In the genomic region with DNA sequence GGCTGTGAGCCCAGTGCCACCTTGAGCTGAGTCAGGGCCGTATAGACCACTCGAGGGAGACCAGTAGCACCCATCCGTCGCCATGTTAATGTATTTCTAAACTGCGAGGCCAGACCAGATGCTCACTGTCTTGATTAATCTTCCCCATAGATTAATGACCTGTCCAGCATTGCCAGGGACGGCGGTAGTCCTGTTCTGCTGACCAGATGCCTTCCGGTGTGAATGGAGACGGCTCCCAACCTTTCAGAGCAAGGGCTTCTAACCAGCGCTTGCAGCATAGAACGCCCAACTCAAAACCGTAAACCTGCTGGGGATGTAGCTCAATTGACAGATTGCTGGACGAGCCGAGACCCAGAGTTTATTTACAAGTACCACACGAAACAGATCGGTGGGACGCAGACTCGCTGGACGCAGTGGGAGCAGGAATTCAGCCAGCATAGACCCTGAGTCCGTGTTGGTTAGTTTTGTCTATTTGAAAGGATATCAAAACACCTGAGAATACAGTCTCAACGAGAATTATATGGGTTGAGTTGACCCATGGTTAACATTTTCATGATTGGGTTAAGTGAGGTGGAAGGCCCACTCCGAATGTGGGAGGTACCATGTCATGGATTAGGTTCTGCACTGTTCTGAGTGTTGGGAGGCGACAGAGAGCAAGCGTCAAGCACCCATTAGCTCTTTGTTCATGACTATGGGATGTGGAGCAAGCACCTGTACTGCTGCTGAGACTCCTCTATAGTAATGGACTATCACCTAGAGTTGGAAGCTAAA, we compare ENCODE assay signal across 8 mouse cellular contexts. TPM values are rescaled to one million over a fixed set of nuclear protein-coding genes. Genes with fewer than 3 reads are reported as not detected.
DNase-seq lines count a peak whose midpoint lies in the region; ATAC-seq and TF ChIP-seq lines count a peak whose summit lies in the region.

No protein-coding gene starts in this region.

- peaks cover 20% of the 10 kb centered on the region for H3K36me3 ChIP-seq in heart, adult 2 months (ENCODE audit: control insufficient read depth, insufficient read depth, low read length)
- peaks cover 9% of the 10 kb centered on the region; the same call in 1 of the 2 replicates for H3K36me3 ChIP-seq in liver, adult 2 months (ENCODE audit: control insufficient read depth, insufficient read depth, low read length)
- peaks cover 10% of the 10 kb centered on the region; the same call in 1 of the 2 replicates for H3K36me3 ChIP-seq in stomach, embryonic 16.5 days (ENCODE audit: control insufficient read depth, insufficient read depth, low read length)

- no peaks in the 10 kb centered on the region; the same call in 1 of the 2 replicates for H3K9me3 ChIP-seq in stomach, embryonic 16.5 days (replicated peaks; ENCODE audit: control insufficient read depth, low read length)

- peak; percentile 20 for ATAC-seq in erythroid progenitor cell, adult 5-6 weeks (replicated peaks; ENCODE audit: low FRiP score, poor library complexity, severe bottlenecking)
- ATAC-seq in stomach, embryonic 16.5 days (ENCODE audit: insufficient read depth, low FRiP score): no peak; the same call in 1 of the 2 replicates

- H3K9ac ChIP-seq in heart, adult 2 months (ENCODE audit: low read depth, low read length): peak overlapping the region; percentile 86
- H3K9ac ChIP-seq in liver, adult 2 months (ENCODE audit: low read depth, low read length): peak overlapping the region; percentile 71
- peak overlapping the region; percentile 86 for H3K9ac ChIP-seq in stomach, embryonic 16.5 days (ENCODE audit: low read length)

- H3K27me3 ChIP-seq in heart, adult 2 months (ENCODE audit: control insufficient read depth, insufficient read depth, low read length): no peaks in the 10 kb centered on the region
- H3K27me3 ChIP-seq in liver, adult 2 months (ENCODE audit: control insufficient read depth, insufficient read depth, low read length): no peaks in the 10 kb centered on the region
- no peaks in the 10 kb centered on the region for H3K27me3 ChIP-seq in stomach, embryonic 16.5 days (ENCODE audit: control insufficient read depth, insufficient read depth, low read length)

- TF ChIP-seq POLR2A in heart, adult 2 months (IDR thresholded peaks at IDR 0.05; ENCODE audit: insufficient read depth, low read depth, low read length): no peak
- no peak for TF ChIP-seq POLR2A in liver, adult 2 months (IDR thresholded peaks at IDR 0.05; ENCODE audit: extremely low read depth, insufficient read depth, low read length)

- no peak for TF ChIP-seq CTCF in heart, adult 2 months (IDR thresholded peaks at IDR 0.05)
- TF ChIP-seq CTCF in liver, adult 2 months (IDR thresholded peaks at IDR 0.05; ENCODE audit: low read depth, low read length): no peak

- TF ChIP-seq EP300 in heart, adult 2 months (IDR thresholded peaks at IDR 0.05; ENCODE audit: insufficient read depth, low read depth, low read length): no peak

- no peak for DNase-seq in heart, adult 2 months
- no peak for DNase-seq in heart, adult 11 months
- DNase-seq in CD4-positive, CD25-positive, alpha-beta regulatory T cell, adult 2 months (ENCODE audit: low read depth, low spot score): peak; percentile 29
- DNase-seq in liver, adult 2 months (ENCODE audit: extremely low read depth, low read depth, low spot score): no peak
- DNase-seq in cerebellum, postnatal 36 days: no peak
- DNase-seq in cerebellum, adult 8-10 months: no peak

- H3K4me2 ChIP-seq in stomach, embryonic 16.5 days (ENCODE audit: low read depth, low read length): peak overlapping the region; percentile 84

- no peaks in the 10 kb centered on the region for H3K79me2 ChIP-seq in heart, adult 2 months (replicated peaks; ENCODE audit: control insufficient read depth, insufficient read depth, low read length)
- H3K79me2 ChIP-seq in liver, adult 2 months (ENCODE audit: control insufficient read depth, insufficient read depth, low read length): no peaks in the 10 kb centered on the region

- 11% methylated on average over 24 of the region's 24 CpGs for WGBS in heart, adult 2 months
- WGBS in liver, adult 2 months: 12% methylated on average over 24 of the region's 24 CpGs
- WGBS in stomach, embryonic 16.5 days: 7% methylated on average over 24 of the region's 24 CpGs

- intact Hi-C loops in heart, adult 2 months (cut with DNase I): loop anchor here (2.0 to 10.0 kb wide), 2 partner anchors 17 to 519 kb away; a partner anchor contains a TSS

- H3K27ac ChIP-seq in heart, adult 2 months: peak overlapping the region; percentile 97
- peak overlapping the region; percentile 85 for H3K27ac ChIP-seq in liver, adult 2 months (replicated peaks; ENCODE audit: insufficient read depth, low read depth, low read length)
- H3K27ac ChIP-seq in stomach, embryonic 16.5 days (ENCODE audit: low read length): peak overlapping the region; percentile 97

- peak overlapping the region; percentile 77 for H3K4me3 ChIP-seq in heart, adult 2 months
- H3K4me3 ChIP-seq in liver, adult 2 months (ENCODE audit: insufficient read depth, low read depth, low read length): peak overlapping the region; percentile 73
- peak overlapping the region; percentile 81 for H3K4me3 ChIP-seq in stomach, embryonic 16.5 days (replicated peaks; ENCODE audit: low read length)

- H3K4me1 ChIP-seq in heart, adult 2 months (ENCODE audit: control insufficient read depth, insufficient read depth, low read length): peaks cover 7% of the 10 kb centered on the region
- H3K4me1 ChIP-seq in liver, adult 2 months (ENCODE audit: control insufficient read depth, insufficient read depth, low read length): peaks cover 7% of the 10 kb centered on the region; the same call in 1 of the 2 replicates
- peaks cover 15% of the 10 kb centered on the region for H3K4me1 ChIP-seq in stomach, embryonic 16.5 days (ENCODE audit: control insufficient read depth, insufficient read depth, low read length)

RNA-seq across cellular contexts. Expression of a gene that starts 6.4 kb away (rescaled TPM):
- total RNA-seq in heart, adult 2 months (2021): 10 to 100 TPM; 41.9 to 48.7 TPM
- 33.8 and 38.4 TPM in 2 replicates for polyA plus RNA-seq in heart, adult 2 months (2012; rRNA removed)
- 75.3 and 80.5 TPM in 2 replicates for total RNA-seq in erythroid progenitor cell, adult 5-6 weeks (2015; ENCODE audit: low replicate concordance)
- total RNA-seq in erythroid progenitor cell, adult 5-6 weeks (2017; ENCODE audit: low replicate concordance): 27.6 and 39.9 TPM in 2 replicates
- 20.7 and 23.8 TPM in 2 replicates for total RNA-seq in liver, adult 2 months (2014; rRNA removed)
- polyA plus RNA-seq in liver, adult 2 months (2012; rRNA removed): 14.9 and 18.6 TPM in 2 replicates
- 44.8 and 52.1 TPM in 2 replicates for polyA plus RNA-seq in stomach, embryonic 16.5 days (2015; fragmentation: Nextera tagmentation; extraction: Ambion mirVana)

RNA-seq across cellular contexts. Expression of a gene that starts 6.8 kb away (rescaled TPM):
- 10 to 100 TPM; 28.4 to 33.9 TPM for total RNA-seq in heart, adult 2 months (2021)
- 22.8 and 30.4 TPM in 2 replicates for polyA plus RNA-seq in heart, adult 2 months (2012; rRNA removed)
- total RNA-seq in erythroid progenitor cell, adult 5-6 weeks (2015; ENCODE audit: low replicate concordance): 10.5 and 13.3 TPM in 2 replicates
- 19.8 and 118 TPM in 2 replicates for total RNA-seq in erythroid progenitor cell, adult 5-6 weeks (2017; ENCODE audit: low replicate concordance)
- total RNA-seq in liver, adult 2 months (2014; rRNA removed): 8.9 and 10.3 TPM in 2 replicates
- polyA plus RNA-seq in liver, adult 2 months (2012; rRNA removed): 15.8 and 19.6 TPM in 2 replicates
- 29.8 and 37.1 TPM in 2 replicates for polyA plus RNA-seq in stomach, embryonic 16.5 days (2015; fragmentation: Nextera tagmentation; extraction: Ambion mirVana)

RNA-seq across cellular contexts. Expression of a gene that starts 16.9 kb away (rescaled TPM):
- 1 to 10 TPM; 3.1 to 4.4 TPM for total RNA-seq in heart, adult 2 months (2021)
- polyA plus RNA-seq in heart, adult 2 months (2012; rRNA removed): 9.8 and 11.3 TPM in 2 replicates
- total RNA-seq in erythroid progenitor cell, adult 5-6 weeks (2015; ENCODE audit: low replicate concordance): 4.6 and 17.7 TPM in 2 replicates
- 17.1 and 19.1 TPM in 2 replicates for total RNA-seq in erythroid progenitor cell, adult 5-6 weeks (2017; ENCODE audit: low replicate concordance)
- 2.3 and 3.0 TPM in 2 replicates for total RNA-seq in liver, adult 2 months (2014; rRNA removed)
- polyA plus RNA-seq in liver, adult 2 months (2012; rRNA removed): 5.9 and 8.9 TPM in 2 replicates
- 28.8 and 29.9 TPM in 2 replicates for polyA plus RNA-seq in stomach, embryonic 16.5 days (2015; fragmentation: Nextera tagmentation; extraction: Ambion mirVana)

RNA-seq across cellular contexts. Expression of a gene that starts 49.2 kb away (rescaled TPM):
- not detected for total RNA-seq in heart, adult 2 months (2021)
- not detected in 2 replicates for polyA plus RNA-seq in heart, adult 2 months (2012; rRNA removed)
- 4.3 and 10.9 TPM in 2 replicates for total RNA-seq in erythroid progenitor cell, adult 5-6 weeks (2015; ENCODE audit: low replicate concordance)
- 2.7 and 9.5 TPM in 2 replicates for total RNA-seq in erythroid progenitor cell, adult 5-6 weeks (2017; ENCODE audit: low replicate concordance)
- 0.07 TPM in 1 of 2 replicates, not detected in the other for total RNA-seq in liver, adult 2 months (2014; rRNA removed)
- not detected in 2 replicates for polyA plus RNA-seq in liver, adult 2 months (2012; rRNA removed)
- 0.17 and 0.26 TPM in 2 replicates for polyA plus RNA-seq in stomach, embryonic 16.5 days (2015; fragmentation: Nextera tagmentation; extraction: Ambion mirVana)

RNA-seq across cellular contexts. Expression of a gene that starts 55.1 kb away (rescaled TPM):
- not detected for total RNA-seq in heart, adult 2 months (2021)
- 0.56 and 0.62 TPM in 2 replicates for polyA plus RNA-seq in heart, adult 2 months (2012; rRNA removed)
- total RNA-seq in erythroid progenitor cell, adult 5-6 weeks (2015; ENCODE audit: low replicate concordance): not detected in 2 replicates
- not detected in 2 replicates for total RNA-seq in erythroid progenitor cell, adult 5-6 weeks (2017; ENCODE audit: low replicate concordance)
- not detected in 2 replicates for total RNA-seq in liver, adult 2 months (2014; rRNA removed)
- 2.6 and 4.0 TPM in 2 replicates for polyA plus RNA-seq in liver, adult 2 months (2012; rRNA removed)
- 213 and 226 TPM in 2 replicates for polyA plus RNA-seq in stomach, embryonic 16.5 days (2015; fragmentation: Nextera tagmentation; extraction: Ambion mirVana)
